Mouse (Mus musculus) limb, embryonic 13.5 days (tissue): Measurements from ENCODE around the gene Adora2a. TPM values are rescaled to one million over a fixed set of nuclear protein-coding genes. Genes with fewer than 3 reads are reported as not detected.
A peak's percentile ranks its signal among the peaks of the same experiment; 100 is the strongest.
"Not testable (repeated sequence)": the region's sequence is repeated elsewhere in the genome, so short reads cannot be mapped to it uniquely, and the experiment has no call there.

Experiments
- ATAC-seq: fragments of 200-750 bp; cut with Nextera tagmentation; 2 replicates; pipeline ENCODE4 v1.8.0; 2017; ENCODE audit warnings: low read depth, moderate number of reproducible peaks, moderate TSS enrichment; ENCODE audit not compliant: low FRiP score
- H3K27ac ChIP-seq: fragments of 300-500 bp; sonication (generic); 2 replicates; pipeline ENCODE4 v1.5.1; 2015; ENCODE audit warnings: inconsistent platforms, mild to moderate bottlenecking, moderate library complexity
- H3K27me3 ChIP-seq: fragments of 300-500 bp; sonication (generic); 2 replicates; pipeline ENCODE4 v1.6.1; 2015; ENCODE audit warnings: mild to moderate bottlenecking, inconsistent platforms
- H3K36me3 ChIP-seq: fragments of 300-500 bp; sonication (generic); 2 replicates; pipeline ENCODE4 v1.6.1; 2015; ENCODE audit warnings: inconsistent platforms, mild to moderate bottlenecking, moderate library complexity
- H3K4me1 ChIP-seq: fragments of 300-500 bp; sonication (generic); 2 replicates; pipeline ENCODE4 v1.6.1; 2015; ENCODE audit warnings: inconsistent platforms
- H3K4me2 ChIP-seq: fragments of 300-500 bp; sonication (generic); replicated peaks from 2 replicates; pipeline ENCODE4 v1.6.1; 2015; ENCODE audit warnings: inconsistent platforms, mild to moderate bottlenecking, moderate library complexity
- H3K4me3 ChIP-seq: fragments of 300-500 bp; sonication (generic); 2 replicates; pipeline ENCODE4 v1.5.1; 2015; ENCODE audit warnings: moderate library complexity, mild to moderate bottlenecking, inconsistent platforms
- H3K9ac ChIP-seq: fragments of 300-500 bp; sonication (generic); 2 replicates; pipeline ENCODE4 v1.6.1; 2015; ENCODE audit warnings: mild to moderate bottlenecking, inconsistent platforms
- H3K9me3 ChIP-seq: fragments of 300-500 bp; sonication (generic); 2 replicates; pipeline ENCODE4 v1.6.1; 2016; ENCODE audit warnings: inconsistent platforms
- WGBS: fragments of 180-500 bp; shearing (Covaris S2); methylation state at CpG from one replicate; pipeline ENCODE4 v1.1.7; 2015; 5-methylcytosine and 5-hydroxymethylcytosine counted together
- polyA plus RNA-seq: library from polyadenylated mRNA; unstranded; fragments of >200 nt; fragmentation: Nextera tagmentation; extraction: Ambion mirVana; gene quantifications from 2 replicates; pipeline ENCODE4 v1.2.1, GENCODE M21; 2015

The Adora2a gene
- polyA plus RNA-seq, 1 experiment from 2014 or later = 2.6 TPM

DNA sequence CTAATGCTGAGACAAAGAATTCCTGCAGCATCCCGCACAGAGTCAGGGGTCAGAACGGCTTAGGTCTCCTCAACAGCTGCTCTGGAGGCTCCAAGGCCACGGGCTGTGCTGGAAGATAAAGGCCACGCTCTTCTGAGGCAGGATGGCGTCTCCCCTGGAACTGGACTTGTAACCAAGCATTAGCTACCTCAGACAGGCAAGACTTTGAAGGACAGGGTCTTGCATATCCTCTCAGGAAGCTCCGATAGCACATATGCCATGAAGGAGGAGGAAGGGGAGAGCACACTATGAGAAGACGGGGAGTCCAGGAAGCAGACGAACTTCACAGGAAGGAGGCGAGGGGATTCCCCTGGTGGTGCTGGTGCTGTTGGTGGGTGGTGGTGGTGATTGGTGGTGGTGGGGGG, 37.2 kb downstream of the Adora2a start:
- not testable (repeated sequence) for H3K27me3 ChIP-seq, H3K36me3 ChIP-seq, H3K9ac ChIP-seq, H3K4me2 ChIP-seq, H3K27ac ChIP-seq, ATAC-seq, H3K9me3 ChIP-seq, H3K4me3 ChIP-seq, H3K4me1 ChIP-seq
- 73% methylated on average over 9 of the region's 9 CpGs for WGBS

DNA sequence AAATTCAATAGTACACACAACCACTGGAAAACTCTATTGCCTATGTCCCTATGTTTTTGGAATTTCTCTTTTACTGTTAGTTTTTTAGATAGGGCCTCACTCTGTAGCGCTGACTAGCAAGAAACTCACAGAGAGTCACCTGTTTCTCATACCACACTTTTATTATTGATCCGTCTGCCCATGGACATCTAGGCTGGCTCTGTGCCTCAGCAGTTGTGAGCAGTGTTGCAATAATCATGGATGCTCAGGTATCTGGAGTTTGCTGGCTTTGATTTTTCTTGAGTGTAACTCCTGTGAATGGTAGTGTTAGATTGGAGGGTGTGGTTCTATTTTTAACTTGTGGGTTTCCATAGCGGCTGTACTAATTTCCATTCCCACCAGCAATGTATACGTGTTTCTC, 38.7 kb downstream of the Adora2a start:
- Histone ChIP-seq H3K4me2 (no peak overlapping the region), H3K9ac (no peak overlapping the region), H3K27ac (no peak overlapping the region), H3K4me1 (no peaks in the 10 kb centered on the region; the same call in 1 of the 2 replicates), H3K4me3 (no peak overlapping the region), H3K36me3 (no peaks in the 10 kb centered on the region), H3K27me3 (no peaks in the 10 kb centered on the region), H3K9me3 (no peaks in the 10 kb centered on the region)
- WGBS = 55% methylated on average over 4 of the region's 4 CpGs
- ATAC-seq = no peak

DNA sequence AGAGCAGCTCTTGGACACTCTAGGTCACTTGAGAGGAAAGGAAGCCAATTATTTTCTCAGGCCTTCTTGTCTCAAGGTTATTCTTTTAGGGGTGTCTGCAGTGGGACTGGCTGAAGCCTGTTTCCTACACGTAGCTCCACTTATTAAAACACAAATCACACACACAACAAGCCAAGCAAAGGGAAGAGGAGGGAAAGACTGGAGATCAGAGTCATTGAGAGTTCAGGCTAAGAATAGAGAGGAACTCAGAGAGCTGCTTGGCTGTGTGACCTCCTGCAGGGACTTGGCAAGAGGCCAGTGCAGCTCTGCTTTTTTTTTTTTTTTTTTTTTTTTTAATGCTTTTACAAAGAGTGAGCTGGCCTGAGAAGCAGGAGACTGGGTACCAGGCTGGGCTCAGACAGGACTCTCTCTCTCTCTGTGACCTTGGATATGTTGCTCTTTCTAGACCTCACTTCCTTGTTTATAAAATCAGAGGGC, 47.6 kb downstream of the Adora2a start:
- not testable (repeated sequence) for H3K4me2 ChIP-seq, H3K9ac ChIP-seq, H3K36me3 ChIP-seq, H3K4me3 ChIP-seq, H3K9me3 ChIP-seq, H3K27ac ChIP-seq, H3K27me3 ChIP-seq
- peak; percentile 67 for ATAC-seq
- peaks cover 12% of the 10 kb centered on the region for H3K4me1 ChIP-seq
- 13% methylated on average over 1 of the region's 1 CpGs for WGBS

DNA sequence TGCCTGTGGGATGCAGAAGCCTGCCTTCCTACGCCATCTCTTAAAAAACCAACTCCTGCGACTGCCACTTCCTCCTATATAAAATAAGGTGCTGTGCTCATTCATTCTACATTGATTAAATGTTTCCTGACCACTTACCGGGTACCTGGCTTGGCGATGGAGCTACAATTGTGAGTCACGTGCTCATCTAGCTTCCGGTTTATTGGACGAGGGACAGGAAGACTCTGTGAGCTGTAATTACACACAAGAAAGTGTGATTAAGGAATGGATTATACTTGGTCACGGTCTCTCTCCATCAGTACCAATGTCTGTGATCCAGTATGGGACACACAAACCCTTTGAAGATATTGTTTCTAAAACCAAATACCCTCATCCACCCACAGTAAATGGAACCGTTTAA, 48.1 kb downstream of the Adora2a start:
- Histone ChIP-seq H3K9me3 (no peaks in the 10 kb centered on the region), H3K4me2 (0 out of 2 replicates have a peak overlapping the region, but pooled peaks have one; percentile 14), H3K9ac (no peak overlapping the region), H3K27me3 (no peaks in the 10 kb centered on the region), H3K4me3 (no peak overlapping the region), H3K4me1 (peaks cover 12% of the 10 kb centered on the region), H3K27ac (no peak overlapping the region), H3K36me3 (no peaks in the 10 kb centered on the region)
- ATAC-seq = no peak
- 78% methylated on average over 9 of the region's 9 CpGs for WGBS

DNA sequence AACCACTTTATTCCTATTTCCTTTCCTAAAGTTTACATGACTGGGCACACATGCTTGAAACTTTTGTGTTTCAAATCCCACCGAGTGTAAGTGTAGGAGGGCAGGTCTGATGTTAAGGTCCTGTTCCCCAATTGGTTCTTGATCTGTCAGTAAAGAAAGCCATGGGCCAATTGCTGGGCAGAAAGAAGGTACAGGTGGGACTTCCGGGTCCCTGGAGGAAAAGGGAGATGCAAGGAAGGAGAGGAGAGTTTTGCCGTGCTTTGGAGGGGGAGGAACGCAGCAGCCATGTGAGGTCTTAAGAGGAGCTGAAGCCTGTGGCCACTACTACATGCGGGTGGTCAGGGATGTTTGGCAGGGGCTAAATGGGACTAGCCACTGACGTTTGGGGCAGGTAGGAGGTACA, 48.6 kb downstream of the Adora2a start:
- no peaks in the 10 kb centered on the region for H3K27me3 ChIP-seq
- no peak overlapping the region for H3K27ac ChIP-seq
- H3K4me1 ChIP-seq = peaks cover 12% of the 10 kb centered on the region
- no peak for ATAC-seq
- no peaks in the 10 kb centered on the region for H3K36me3 ChIP-seq
- H3K9ac ChIP-seq = no peak overlapping the region
- peak overlapping the region; percentile 24; the same call in 1 of the 2 replicates for H3K4me3 ChIP-seq
- peak overlapping the region; percentile 14; the same call in 1 of the 2 replicates for H3K4me2 ChIP-seq
- WGBS = 49% methylated on average over 6 of the region's 6 CpGs
- no peaks in the 10 kb centered on the region for H3K9me3 ChIP-seq

DNA sequence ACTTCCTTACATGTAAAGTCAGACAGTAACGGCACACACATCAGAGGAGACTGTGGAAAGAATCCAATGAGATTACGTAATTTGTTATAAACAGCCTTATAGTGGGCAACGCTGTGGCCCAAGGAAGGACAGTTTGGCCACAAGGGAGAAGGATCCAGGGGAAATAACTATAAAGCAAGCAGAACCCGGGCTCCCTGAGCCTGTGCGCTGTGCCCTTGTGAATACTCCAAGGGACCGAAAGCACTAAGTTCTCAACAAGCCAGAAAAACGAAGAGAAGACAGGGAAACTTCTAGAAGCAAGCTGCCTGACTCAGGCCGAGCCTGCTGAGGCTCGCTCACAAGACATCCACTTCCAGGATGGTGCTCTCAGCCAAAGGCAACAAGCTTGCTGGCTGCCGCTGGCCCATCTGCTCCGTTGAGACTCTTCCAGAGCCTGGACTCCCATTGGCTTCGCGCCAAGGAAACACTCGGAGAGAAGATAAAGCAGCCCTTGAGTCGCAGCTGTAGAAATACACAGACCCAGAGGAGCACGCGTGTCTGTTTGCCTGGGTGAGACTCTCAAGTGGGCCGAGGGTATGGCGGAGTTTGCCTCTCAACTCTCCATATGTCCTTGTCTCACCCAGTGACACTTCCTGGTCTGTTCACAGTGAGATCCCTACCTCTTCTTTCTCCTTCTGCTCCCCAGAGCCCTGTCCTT, 57.1 kb downstream of the Adora2a start:
- not testable (repeated sequence) for H3K27ac ChIP-seq, H3K4me1 ChIP-seq, H3K4me2 ChIP-seq

DNA sequence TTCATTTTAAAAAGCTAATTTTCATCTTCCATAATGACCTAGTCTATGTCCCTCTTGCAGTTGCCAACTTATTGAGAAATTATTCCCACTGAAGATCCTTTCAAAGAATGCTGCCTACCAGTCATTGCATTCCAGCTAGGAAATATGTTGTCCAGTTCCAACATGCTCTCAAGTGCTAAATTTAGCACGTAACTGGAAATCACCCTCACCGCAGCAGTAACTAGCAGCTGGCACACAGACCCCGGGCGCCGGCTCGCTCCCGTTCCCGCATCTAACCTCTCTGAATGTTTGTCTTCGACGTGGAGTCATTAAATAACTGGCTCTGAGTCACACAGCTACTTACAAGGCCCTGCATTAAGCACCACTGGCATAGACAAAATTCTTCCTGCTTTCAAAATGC, 62.0 kb downstream of the Adora2a start:
- Histone ChIP-seq H3K27ac (no peak overlapping the region), H3K9ac (no peak overlapping the region), H3K27me3 (no peaks in the 10 kb centered on the region), H3K36me3 (no peaks in the 10 kb centered on the region), H3K4me3 (no peak overlapping the region), H3K4me1 (no peaks in the 10 kb centered on the region), H3K9me3 (no peaks in the 10 kb centered on the region), H3K4me2 (no peak overlapping the region)
- ATAC-seq = no peak
- 69% methylated on average over 10 of the region's 10 CpGs for WGBS

More for the DNA sequence above, 57.1 kb downstream of the Adora2a start:
- 89% methylated on average over 15 of the region's 19 CpGs for WGBS
- H3K36me3 ChIP-seq, H3K4me3 ChIP-seq, H3K9ac ChIP-seq, H3K27me3 ChIP-seq, ATAC-seq, H3K9me3 ChIP-seq: not testable (repeated sequence)

Other genes starting within 250 kb of the Adora2a start
- gene Specc1l, start 104.8 kb upstream of the Adora2a start, polyA plus RNA-seq = 38.8 and 39.4 TPM in 2 replicates
- gene Upb1, start 84.2 kb downstream of the Adora2a start, polyA plus RNA-seq = 0.57 and 0.67 TPM in 2 replicates
- 192 and 209 TPM in 2 replicates for gene Snrpd3, start 200.7 kb downstream of the Adora2a start, polyA plus RNA-seq
- 29.2 and 30.2 TPM in 2 replicates for gene Gucd1, start 201.1 kb downstream of the Adora2a start, polyA plus RNA-seq
- 1.5 and 1.7 TPM in 2 replicates for gene Lrrc75b, start 243.5 kb downstream of the Adora2a start, polyA plus RNA-seq
- gene Ggt1, start 244.7 kb downstream of the Adora2a start, polyA plus RNA-seq = 0.57 and 0.75 TPM in 2 replicates